Mouse (Mus musculus): ENCODE data around the gene Gm20388.

DNA sequence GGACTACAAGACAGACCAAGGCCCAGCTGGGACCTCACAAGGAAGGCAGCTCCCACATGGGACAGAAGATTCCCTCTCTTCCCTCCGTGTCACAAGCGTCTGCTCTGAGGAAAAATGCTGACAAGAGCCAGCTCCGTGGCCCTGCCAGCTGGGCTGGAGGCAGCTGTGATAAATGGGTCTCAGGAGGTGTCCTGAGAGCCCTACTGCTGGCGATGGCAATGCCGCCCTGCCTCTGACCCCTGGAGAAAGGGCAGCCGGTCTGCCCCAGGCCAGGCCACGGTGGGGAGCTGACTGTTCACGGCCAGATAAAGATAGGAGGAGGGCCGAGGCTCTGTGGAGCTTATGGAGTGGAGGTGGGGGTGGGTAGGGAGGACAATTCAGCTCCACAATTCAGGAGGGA, 511.0 kb downstream of the Gm20388 start:
- no peak for TF ChIP-seq CTCF (IDR thresholded peaks at IDR 0.05; ENCODE audit: insufficient read depth, low read depth, low read length)
- no peak for TF ChIP-seq POLR2A (IDR thresholded peaks at IDR 0.05; ENCODE audit: insufficient read depth, low read depth, low read length)

Measured in olfactory bulb, adult 2 months (tissue).